Mouse (Mus musculus): ENCODE data around the gene Olfr324.
A peak's percentile ranks its signal among the peaks of the same experiment; 100 is the strongest.

Gene Olfr324

DNA sequence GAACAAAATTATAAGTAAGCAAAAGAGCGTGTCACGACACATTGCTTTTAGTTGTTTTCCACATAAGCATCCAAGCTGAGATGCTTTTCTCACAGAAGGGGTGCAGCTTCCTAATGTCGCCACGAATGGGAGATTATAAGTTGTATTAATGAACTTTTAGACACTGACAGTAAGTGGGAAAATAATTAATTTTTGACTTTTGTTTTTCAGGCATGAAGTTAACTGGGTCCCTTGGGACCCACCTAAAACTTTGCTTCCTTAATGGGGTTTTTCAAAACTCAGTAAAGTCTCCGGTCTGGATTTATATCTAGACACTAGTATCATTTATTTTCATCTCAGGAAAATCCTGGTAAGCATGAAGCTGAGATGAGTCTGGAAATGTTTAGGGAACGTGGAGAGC is at the start of gene Olfr324:
Gene Olfr324, plus strand, starts transcription at position 301 of the 400 bp plus-strand sequence.
- DNase-seq (ENCODE audit: low spot score), result no peak

DNA sequence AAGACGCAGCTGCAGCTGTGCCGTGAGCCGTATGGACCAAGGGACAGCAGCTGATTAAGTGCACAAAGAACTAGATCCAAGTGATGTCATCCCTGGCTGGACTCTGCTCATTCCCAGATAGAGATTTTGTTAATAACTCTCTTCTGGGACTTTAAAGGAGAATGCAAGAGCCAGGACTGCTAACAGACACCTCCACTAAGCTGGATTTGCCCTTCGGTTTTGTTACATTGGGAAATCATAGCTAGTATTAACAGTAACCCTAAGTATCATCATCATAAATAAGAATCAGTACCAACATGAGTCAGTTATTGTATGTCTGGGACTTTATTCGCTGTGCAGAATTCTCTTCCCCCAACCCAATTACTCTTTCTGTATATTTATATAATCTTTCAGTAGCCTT is 48.6 kb upstream of the Olfr324 start, which contains the start of gene Olfr329-ps:
Gene Olfr329-ps, minus strand, starts transcription at position 101 of the 400 bp plus-strand sequence.
- no peak for DNase-seq (ENCODE audit: low spot score)

DNA sequence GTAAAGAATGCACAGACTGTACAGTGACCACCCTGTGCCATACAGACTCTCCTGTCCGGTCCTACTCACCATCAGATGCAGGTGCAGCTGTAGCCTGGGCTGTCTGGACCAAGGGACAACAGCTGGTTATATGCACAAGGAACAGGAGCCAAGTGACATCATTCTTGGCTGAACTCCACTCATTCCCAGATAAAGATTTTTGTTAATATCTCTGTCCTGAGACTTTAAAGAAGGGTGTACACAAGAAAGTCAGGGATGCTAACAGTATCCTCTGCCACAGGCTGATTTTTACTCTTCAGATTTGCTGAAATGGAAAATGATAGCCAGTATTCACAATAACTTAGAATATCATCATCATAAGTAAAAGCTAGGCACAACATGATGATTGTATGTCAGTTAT is 39.4 kb upstream of the Olfr324 start, which contains the start of gene Olfr328:
Gene Olfr328, minus strand, starts transcription at position 101 of the 400 bp plus-strand sequence.
- DNase-seq (ENCODE audit: low spot score), result no peak

DNA sequence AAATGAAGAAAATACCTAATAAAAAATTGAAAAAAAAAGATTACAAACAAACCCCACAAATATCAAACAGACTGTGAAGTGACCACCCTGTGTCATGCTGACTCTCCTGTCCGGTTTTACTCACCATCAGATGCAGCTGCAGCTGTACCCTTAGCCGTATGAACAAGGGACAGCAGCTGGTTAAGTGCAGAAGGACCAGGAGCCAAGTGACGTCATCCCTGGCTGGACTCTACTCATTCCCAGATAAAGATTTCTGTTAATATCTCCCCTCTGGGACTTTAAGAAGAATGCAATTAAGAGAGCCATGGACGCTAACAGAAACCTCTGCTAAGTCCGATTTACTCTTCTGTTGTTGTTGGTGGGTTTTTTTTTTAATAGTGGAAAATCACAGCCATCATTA is 24.5 kb upstream of the Olfr324 start, which contains the start of gene Olfr224:
Gene Olfr224, minus strand, starts transcription at position 149 of the 400 bp plus-strand sequence.
- no peak for DNase-seq (ENCODE audit: low spot score)

DNA sequence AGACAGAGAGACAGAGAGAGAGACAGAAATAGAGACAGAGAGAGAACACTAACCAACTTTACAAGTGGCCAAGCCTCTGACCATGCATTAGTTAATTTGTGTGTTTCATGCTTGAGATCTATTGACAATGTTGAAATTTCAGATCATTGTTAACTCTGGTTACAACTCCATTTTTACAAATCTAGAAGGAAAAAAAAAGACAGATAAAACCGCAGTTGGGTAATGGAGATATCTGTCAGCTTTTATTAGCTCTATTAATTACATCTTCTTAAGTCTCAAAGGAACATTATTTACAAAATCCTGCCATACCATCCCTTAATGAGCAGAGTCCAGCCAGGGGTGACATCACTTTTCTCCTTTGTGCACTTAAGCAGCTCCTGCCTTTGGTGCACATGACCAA is 17.5 kb upstream of the Olfr324 start, which contains the start of gene Olfr325:
Gene Olfr325, plus strand, starts transcription at position 301 of the 400 bp plus-strand sequence.
- DNase-seq (ENCODE audit: low spot score), result no peak

DNA sequence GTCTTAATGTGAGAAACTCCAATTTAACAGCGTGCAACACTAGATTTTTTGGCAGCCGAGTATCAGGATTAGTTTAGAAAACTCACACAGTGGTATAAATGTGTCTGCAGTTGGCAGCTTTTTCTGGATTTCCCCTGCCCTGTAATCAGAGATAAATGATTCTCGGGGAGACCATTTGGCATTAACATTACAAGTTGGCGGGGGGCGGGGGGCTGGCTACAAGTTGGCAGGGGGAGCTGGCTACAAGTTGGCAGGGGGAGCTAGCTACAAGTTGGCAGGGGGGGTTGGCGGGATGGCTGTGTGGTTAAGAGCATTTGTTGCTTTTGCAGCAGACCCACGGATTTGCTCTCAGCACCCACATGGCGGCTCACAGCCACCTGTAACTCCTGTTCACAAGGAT is 16.3 kb upstream of the Olfr324 start:
- DNase-seq (ENCODE audit: low spot score), result peak; percentile 24

DNA sequence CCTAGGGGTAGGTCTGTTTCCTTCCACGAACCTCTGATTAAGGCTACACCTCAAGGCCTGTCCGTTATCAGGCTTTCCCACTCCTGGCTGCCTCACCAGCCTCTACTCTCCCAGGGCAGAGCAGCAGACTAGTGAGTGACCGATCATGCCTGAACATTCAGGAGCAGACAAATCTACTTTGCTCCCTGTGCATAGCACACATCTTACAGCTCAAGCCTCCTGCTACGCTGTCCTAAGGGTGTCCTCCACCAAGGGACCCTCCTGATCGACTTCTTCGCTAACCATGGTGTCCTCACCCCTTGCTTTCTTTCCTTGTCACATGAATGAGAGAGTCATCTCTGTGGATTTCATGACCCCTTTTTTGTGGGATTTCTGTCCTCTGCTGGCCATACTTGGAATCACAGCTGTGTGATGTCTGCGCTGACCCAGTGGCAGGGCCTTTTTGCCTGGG is 7.0 kb upstream of the Olfr324 start:
- peak; percentile 16 for DNase-seq (ENCODE audit: low spot score)

DNA sequence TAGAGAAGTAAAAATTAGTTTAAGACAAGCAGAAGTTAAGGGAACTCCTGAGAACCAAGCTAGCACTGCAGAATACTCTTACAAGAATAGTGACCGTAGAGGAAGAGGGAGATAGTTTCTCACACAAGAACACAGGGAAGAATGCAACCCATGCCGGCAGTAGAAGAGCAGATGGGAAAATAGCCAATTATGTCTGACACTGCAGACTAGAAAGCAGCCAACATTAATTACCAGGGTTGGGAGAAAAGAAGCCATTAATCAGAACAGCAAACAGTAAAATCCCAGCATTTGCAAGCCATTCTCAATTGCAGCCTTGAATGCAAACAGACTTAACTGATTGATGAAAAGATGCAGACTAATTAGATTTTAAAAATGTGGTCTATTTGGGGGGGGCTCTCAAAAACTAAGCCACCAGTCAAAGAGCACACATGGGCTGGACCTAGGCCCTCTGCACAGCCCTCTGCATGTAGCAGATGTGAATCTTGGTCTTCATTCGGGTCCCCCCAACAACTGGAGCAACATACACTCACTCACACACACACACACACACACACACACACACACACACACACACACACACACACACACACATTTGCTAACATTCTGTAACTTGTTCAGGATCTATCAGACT is 6.2 kb upstream of the Olfr324 start:
- no peak for DNase-seq (ENCODE audit: low spot score)

DNA sequence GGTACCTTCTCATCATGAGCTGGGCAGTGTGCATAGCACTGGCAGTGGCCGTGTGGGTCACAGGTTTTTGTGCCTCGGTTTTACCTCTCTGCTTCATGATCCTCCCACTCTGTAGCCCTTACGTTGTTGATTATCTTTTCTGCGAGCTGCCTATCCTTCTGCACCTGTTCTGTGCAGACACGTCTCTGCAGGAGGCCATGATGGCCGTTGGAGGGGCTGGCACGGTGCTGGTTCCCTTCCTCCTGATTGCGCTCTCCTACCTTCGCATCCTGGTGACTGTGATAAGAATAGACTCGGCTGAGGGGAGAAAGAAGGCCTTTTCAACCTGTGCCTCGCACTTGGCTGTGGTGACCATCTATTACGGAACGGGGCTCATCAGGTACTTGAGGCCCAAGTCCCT is 2.9 kb downstream of the Olfr324 start:
- DNase-seq (ENCODE audit: low spot score), result no peak

DNA sequence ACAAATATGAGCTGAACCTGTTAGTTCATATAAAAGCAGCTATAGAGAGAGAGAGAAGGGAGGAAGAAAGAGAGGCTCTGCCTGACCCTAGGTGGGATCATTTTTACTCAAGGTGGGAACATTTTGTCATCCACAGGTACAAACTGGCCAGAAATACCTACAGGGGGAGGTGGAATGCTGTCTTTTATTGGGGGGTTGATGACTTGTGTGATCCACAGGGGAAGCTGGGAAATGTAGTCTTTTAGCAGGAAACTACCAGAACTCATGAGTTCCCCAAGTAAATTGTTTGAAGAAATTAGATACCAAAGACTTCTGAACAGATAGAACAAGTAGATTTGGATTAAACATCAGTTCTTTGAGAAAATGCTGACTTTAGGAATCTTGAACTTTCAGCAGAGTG is 7.1 kb downstream of the Olfr324 start:
- no peak for DNase-seq (ENCODE audit: low spot score)

DNA sequence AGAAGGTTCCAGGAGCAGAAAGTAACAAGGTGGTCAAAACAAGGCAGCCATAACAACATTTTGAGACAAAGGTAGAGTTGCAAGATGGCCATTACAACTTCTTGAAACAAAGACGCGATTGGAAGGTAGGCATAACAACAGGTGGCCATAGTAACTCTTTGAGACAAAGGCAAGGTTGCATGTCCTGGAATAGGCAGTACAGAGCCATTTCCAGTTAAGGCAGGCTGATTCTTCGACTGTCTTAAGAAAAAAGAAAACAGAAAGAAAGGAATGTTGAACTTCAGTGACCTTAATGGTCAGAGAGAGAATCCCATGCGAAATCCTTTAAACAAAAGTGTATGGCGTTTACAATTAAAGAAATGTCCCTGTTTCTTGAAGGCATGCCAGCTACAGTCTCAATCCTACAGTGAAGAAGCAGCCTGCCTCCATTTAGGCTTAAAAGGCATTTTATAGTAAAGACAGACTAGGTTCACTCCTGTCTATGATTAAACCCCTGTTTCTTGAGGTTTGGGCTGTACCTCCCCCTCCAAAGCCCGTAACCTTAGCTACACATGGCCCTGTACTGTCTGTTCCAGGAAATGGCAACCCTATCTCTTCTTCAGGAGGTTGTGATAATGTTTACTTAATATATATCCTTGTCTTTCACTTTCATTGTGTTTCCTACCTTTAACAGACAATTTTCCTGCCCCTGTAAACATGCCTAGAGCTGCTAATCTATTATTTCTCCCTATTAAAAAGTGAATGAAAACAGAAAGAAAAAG is 8.1 kb downstream of the Olfr324 start:
- DNase-seq (ENCODE audit: low spot score), result no peak

DNA sequence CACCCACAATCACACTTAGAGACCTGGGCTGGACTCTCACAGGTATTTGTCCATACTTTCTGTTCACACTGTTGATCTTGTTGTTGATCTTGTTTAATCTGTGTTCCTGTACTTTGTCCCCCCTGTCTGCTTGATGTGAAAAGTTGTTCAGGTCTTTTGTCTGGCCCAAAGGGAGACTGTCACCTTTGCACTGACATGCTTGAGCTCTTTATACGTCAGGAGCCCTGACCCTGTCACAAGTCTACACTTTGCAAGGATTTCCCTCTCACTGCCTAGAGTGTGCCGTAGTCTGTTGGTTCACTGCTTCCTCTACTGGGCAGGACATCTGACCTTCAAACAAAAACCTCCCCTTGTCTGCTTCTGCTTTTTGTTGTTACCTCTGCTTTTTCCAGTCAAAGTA is 9.8 kb downstream of the Olfr324 start:
- DNase-seq (ENCODE audit: low spot score), result no peak

DNA sequence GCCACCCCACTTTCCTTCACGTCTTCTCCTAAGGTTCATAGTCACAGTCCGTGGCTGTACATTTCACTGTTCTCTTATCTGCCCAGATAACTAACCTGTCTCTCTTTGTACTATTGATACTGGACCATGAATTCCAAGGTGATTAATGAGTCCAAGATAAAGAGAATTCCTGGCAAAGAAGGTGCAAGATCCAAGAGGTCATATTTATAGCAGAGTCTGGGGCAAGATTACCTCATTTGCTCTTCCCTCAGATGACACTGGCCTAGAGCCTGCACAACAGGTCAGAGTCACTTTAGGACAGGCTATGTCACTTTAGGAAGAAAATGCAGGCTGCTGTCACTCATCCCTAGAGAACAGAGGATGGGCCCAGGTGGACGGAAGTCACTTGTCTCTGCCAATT is 10.3 kb downstream of the Olfr324 start:
- DNase-seq (ENCODE audit: low spot score), result no peak

DNA sequence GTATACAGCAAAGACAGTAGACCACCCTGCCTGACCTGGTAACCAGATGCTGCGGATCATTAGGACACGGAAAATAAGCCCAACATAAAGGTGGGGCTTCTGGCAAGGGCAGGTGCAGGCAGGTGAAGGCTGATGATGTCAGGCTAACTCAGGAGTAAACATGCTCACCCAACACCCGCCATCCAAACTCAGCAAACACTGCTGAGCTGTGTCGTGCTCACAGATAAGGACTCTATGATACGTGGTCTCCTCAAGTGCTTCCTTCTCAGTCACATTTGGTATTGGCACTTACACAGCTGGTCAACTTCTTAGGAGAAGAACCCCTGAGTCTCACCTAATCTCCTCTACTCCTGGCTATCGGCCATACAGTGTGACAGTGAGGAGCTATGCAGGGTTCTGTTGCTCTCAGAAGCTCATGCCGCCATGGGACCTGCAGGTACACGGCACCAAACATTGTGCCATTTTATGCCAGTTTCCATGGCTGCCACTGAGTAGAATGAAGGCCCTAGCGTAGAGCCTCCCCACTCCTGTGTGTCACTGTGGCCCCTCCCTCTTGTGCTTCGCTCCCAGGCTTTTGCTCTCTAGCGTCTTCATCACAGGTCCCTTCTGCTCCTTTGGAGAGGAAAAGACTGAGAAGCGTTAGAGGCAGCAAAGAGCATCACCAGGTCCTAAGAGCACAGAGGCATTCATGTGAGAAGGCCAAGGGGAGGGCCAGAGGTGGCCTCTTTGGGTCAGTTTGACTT is 11.4 kb downstream of the Olfr324 start:
- DNase-seq (ENCODE audit: low spot score), result no peak

DNA sequence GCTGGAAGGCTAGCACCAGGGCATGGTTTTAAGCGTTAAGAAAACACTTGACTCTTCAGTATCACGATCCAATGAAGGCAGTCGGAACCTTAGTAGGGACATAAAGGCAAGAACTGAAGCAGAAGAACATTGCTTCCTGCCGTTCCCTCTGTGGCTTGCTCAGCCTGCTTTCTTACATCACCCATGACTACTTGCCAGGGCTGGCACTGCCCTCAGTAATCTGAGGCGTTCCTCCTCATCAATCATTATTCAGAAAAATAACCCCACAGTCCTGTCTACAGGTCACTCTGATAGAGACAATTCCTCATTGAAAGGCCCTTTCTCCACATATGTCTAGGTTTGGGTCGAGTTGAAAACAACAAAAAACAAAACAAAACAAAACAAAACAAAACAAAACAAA is 12.1 kb downstream of the Olfr324 start:
- DNase-seq (ENCODE audit: low spot score), result no peak

DNA sequence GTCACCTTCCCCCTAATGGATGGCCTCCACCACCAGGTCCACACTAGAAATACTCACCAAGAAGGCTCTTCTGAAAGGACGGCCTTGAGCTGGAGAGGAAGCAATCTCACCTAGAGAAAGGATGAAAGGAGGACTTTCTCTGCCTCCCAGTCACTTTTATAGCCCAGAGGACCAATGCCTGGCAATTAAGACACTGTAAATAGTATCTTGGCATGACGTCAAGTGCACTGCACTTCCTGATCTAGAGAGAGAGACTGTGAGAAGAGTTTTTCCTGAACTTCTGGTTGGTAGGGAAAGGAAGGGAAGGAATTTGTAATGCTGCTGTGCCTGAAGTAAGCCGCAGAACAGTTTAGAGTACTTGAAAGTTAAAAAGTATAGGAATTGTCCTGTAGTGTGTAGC is 18.4 kb downstream of the Olfr324 start:
- no peak for DNase-seq (ENCODE audit: low spot score)

DNA sequence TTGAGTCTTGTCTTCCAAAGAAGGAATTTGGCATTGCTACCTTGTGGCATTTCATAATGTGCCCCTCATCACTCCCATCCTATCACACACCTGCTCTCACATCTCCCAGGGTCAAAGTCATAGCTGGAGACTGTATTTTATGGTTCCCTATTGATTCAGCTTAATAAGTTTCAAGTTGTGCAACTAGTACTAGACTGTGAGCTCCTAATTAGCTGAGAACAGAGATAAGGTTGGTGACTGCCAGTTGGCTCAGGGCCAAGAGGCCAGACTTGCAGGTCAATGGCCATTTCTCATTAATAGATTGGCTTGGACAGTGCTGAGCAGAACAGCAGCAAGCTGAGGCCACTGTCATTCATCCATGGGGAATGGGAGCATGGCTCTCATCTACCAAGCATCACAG is 19.6 kb downstream of the Olfr324 start:
- DNase-seq (ENCODE audit: low spot score), result no peak

DNA sequence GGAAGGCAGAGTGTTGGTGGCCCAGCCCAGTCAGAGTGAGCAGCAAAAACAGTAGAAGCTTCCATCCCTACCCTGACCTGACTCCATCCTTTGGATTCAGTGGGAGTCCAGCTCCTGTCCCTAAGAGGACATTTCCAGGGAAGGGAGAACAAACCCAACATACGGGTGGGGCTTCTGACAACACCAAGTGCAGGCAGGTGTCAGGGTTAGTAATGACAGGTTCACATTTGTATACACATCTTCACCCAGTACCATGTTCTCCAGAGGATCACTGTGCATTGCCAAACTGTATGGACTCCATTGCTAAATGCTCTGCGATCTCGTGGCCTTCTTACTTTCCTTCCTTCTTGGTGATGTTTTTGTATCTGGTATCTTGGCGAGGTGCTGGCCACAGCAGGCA is 21.1 kb downstream of the Olfr324 start, which contains the start of gene 2210407C18Rik:
Gene 2210407C18Rik, minus strand, starts transcription at position 101 of the 400 bp plus-strand sequence.
- no peak for DNase-seq (ENCODE audit: low spot score)

DNA sequence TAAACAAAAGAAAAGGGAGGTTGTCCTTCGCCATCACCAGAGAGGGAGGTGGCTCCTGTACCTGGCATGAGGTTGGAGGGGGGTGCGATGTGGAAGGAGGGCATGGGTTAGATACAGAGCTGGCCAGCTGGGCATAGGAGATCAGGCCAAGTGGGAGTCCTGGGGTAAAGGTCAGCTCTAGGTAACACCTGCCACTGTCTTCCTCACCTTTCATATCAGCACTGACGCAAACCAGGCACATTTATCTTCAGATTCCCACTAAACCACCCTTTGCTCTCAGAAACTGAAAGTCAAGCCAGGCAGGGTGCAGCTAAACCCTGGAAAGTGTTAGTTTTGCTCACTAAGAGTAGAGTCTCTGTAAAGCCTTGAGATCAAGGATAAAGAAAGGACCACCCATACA is 23.5 kb downstream of the Olfr324 start:
- no peak for DNase-seq (ENCODE audit: low spot score)

DNA sequence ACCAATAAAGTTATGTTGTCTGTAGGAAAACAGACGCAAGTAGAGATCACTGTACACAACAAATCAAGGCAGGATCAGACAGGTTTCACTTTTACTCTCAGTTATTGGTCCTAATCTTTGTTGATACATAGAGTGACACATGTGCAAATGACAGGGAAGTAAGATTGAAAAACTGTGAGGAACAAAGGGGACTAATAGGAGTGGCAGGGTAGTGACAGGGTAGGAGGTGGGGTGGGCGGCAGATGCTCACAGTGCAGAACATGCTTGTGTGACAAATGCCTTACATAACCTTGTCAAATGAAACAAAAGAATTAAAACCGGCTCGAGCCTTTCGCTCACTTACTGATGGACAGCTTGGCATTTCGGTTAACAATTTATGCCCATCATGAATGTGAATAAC is 23.9 kb downstream of the Olfr324 start:
- peak; percentile 16 for DNase-seq (ENCODE audit: low spot score)

DNA sequence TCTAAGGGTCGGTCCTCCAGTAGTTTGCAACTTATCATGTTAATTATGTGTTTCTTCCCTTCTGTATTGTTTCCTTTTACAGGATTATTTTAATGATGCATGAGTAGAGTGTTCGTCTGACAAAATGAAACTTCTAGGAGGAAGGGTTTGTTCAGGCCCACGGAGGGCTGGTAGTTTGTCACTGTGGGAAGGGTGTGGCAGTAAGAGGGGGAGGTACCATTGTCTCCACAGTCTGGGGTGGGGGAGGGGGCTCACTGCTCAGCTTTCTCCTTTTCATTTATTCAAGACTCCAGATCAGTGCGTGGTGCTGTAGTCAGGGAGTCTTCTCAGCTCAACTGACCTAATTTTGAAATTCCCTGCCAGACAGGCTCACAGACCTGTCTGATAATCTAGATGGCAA is 31.2 kb downstream of the Olfr324 start:
- no peak for DNase-seq (ENCODE audit: low spot score)

DNA sequence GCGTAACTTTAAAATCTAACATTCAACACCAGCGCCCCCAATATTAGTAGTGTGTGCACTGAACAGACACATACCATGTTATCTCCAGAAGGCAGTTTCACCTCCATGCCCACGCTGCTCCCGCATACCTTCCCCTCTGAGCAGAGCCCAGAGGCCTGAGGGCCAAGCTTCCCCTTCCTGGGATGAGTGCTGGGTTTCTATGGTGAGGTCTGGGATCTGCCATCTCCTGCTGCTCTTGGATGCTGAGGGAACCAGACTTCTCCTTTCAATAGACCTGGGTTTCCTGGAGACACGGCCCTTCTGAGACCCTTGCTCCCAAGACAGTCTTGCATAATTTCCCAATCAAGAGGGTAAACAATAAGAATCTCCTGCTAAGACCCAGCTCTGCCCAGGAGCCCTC is 35.5 kb downstream of the Olfr324 start, which contains the start of gene Olfr323:
Gene Olfr323, minus strand, starts transcription at position 101 of the 400 bp plus-strand sequence.
- no peak for DNase-seq (ENCODE audit: low spot score)

Measured in layer of hippocampus, adult 11-12 months (tissue).